Mouse (Mus musculus) midbrain, embryonic 11.5 days (tissue): ENCODE measurements around the gene Pkp2. TPM values are rescaled to one million over a fixed set of nuclear protein-coding genes. Genes with fewer than 3 reads are reported as not detected.
"Not testable (repeated sequence)": the region's sequence is repeated elsewhere in the genome, so short reads cannot be mapped to it uniquely, and the experiment has no call there.

Experiments used
- ATAC-seq: fragments of 200-750 bp; cut with Nextera tagmentation; 2 replicates; pipeline ENCODE4 v1.8.0; 2017; ENCODE audit warnings: moderate TSS enrichment, moderate library complexity; ENCODE audit not compliant: low FRiP score
- DNase-seq: peaks from one replicate; pipeline ENCODE4 v3.0.0; 2015; ENCODE audit warnings: low spot score; ENCODE audit errors: missing footprints
- H3K27ac ChIP-seq: fragments of 300-500 bp; sonication (generic); 2 replicates; pipeline ENCODE4 v1.5.1; 2014; ENCODE audit warnings: low read depth, low read length
- H3K27me3 ChIP-seq: fragments of 300-500 bp; sonication (generic); 2 replicates; pipeline ENCODE4 v1.6.1; 2014; ENCODE audit warnings: mild to moderate bottlenecking, low read length, moderate library complexity, mixed read lengths; ENCODE audit not compliant: control insufficient read depth, insufficient read depth
- H3K36me3 ChIP-seq: fragments of 300-500 bp; sonication (generic); 2 replicates; pipeline ENCODE4 v1.6.1; 2014; ENCODE audit warnings: mild to moderate bottlenecking, low read length, moderate library complexity, mixed read lengths; ENCODE audit not compliant: control insufficient read depth, insufficient read depth
- H3K4me1 ChIP-seq: fragments of 300-500 bp; sonication (generic); 2 replicates; pipeline ENCODE4 v1.6.1; 2014; ENCODE audit warnings: low read length; ENCODE audit not compliant: control insufficient read depth, insufficient read depth
- H3K4me2 ChIP-seq: fragments of 300-500 bp; sonication (generic); 2 replicates; pipeline ENCODE4 v1.6.1; 2014; ENCODE audit warnings: mild to moderate bottlenecking, moderate library complexity
- H3K4me3 ChIP-seq: fragments of 300-500 bp; sonication (generic); 2 replicates; pipeline ENCODE4 v1.5.1; 2014; ENCODE audit warnings: low read depth, low read length
- H3K9ac ChIP-seq: fragments of 300-500 bp; sonication (generic); 2 replicates; pipeline ENCODE4 v1.6.1; 2014; ENCODE audit warnings: low read length
- H3K9me3 ChIP-seq: fragments of 300-500 bp; sonication (generic); 2 replicates; pipeline ENCODE4 v1.6.1; 2016; ENCODE audit warnings: low read length; ENCODE audit not compliant: control insufficient read depth
- WGBS: fragments of 180-500 bp; shearing (Covaris S2); extraction: QIAGEN DNeasy Blood & Tissue Kit; methylation state at CpG from one replicate; pipeline ENCODE4 v1.1.7; 2014; 5-methylcytosine and 5-hydroxymethylcytosine counted together
- polyA plus RNA-seq: library from polyadenylated mRNA; unstranded; fragments of >200 nt; fragmentation: Nextera tagmentation; extraction: Ambion mirVana; gene quantifications from 2 replicates; pipeline ENCODE4 v1.2.1, GENCODE M21; 2014

Pkp2 gene
- polyA plus RNA-seq, 1 experiment from 2014 or later, result 5.5 TPM

DNA sequence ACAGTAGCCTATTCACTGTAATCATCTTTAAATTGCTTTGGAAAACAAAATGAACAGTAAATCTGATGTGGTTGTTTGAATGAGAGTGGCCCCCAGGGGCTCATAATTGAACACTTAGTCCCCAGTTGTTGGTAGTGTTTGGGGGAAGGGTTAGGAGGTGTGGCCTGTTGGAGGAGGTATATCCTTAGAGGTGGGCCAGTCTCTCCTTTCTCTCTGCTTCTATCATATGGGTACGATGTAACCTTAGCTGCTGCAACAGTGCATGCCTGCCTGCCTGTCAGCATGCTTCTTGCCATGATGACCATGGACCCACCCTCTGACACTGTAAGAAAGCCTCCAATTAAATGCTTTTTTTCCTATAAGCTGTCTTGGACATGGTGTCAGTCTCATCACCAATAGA is 9.5 kb downstream of the Pkp2 start:
- 62% methylated on average over 1 of the region's 1 CpGs for WGBS
- Histone ChIP-seq H3K9me3 (no peaks in the 10 kb centered on the region), H3K9ac (no peak overlapping the region), H3K27me3 (no peaks in the 10 kb centered on the region), H3K36me3 (no peaks in the 10 kb centered on the region), H3K4me3 (no peak overlapping the region), H3K27ac (no peak overlapping the region), H3K4me1 (peaks cover 2% of the 10 kb centered on the region; the same call in 1 of the 2 replicates), H3K4me2 (no peak overlapping the region)
- ATAC-seq, result no peak
- no peak for DNase-seq

- Histone ChIP-seq H3K36me3 (no peaks in the 10 kb centered on the region), H3K27me3 (no peaks in the 10 kb centered on the region), H3K27ac (no peak overlapping the region), H3K4me1 (peaks cover 2% of the 10 kb centered on the region; the same call in 1 of the 2 replicates), H3K9me3 (no peaks in the 10 kb centered on the region), H3K9ac (no peak overlapping the region), H3K4me3 (no peak overlapping the region), H3K4me2 (no peak overlapping the region)
- 27% methylated on average over 4 of the region's 4 CpGs for WGBS
- peak; percentile 85 for DNase-seq
- ATAC-seq, result peak; percentile 85
These were observed 11.4 kb downstream of the Pkp2 start for GRCm38 (mm10) chr16:16224506-16224924.

DNA sequence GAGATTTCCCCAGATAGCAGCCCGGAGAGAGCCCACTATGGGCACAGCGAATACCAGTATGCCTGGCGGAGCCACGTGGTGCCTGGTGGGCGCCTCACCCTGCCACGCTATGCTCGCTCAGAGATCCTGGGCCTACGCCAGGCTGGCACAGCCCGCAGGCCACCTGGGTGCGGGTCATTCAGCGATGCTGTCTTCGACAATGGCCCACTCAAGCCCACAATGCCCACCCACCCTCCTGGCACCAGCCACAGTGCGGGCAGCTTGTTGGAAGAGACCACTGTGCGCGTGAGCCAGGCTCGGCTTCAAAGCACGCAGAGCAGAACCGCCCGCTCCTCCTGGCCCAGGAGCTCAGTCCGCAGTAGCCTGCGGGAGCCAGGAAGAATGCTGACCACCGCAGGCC is 12.7 kb downstream of the Pkp2 start:
- WGBS, result 95% methylated on average over 22 of the region's 22 CpGs
- H3K36me3 ChIP-seq, result no peaks in the 10 kb centered on the region
- no peak overlapping the region for H3K27ac ChIP-seq
- DNase-seq (no peak), ATAC-seq (no peak)
- H3K4me1 ChIP-seq, result peaks cover 2% of the 10 kb centered on the region; the same call in 1 of the 2 replicates
- no peak overlapping the region for H3K9ac ChIP-seq
- no peaks in the 10 kb centered on the region for H3K27me3 ChIP-seq
- H3K4me2 ChIP-seq, result no peak overlapping the region
- no peak overlapping the region for H3K4me3 ChIP-seq
- H3K9me3 ChIP-seq, result no peaks in the 10 kb centered on the region

DNA sequence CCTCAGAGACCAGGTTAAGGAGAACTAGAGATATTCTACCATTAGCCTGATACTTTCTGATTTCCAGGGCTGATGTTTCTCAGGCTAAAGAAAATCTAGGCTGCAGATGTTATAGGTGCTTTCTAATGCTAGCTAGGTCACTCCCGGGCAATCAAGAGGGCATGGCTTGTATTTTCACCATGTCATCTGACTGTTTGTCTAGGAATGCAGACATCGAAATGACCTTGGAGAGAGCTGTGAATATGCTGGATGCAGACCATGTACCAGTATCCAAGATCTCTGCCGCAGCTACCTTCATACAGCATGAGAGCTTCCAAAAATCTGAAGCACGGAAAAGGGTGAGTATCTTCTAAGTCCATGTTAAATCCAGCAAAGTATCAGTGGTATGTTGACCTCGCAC is 17.3 kb downstream of the Pkp2 start:
- 97% methylated on average over 5 of the region's 5 CpGs for WGBS
- H3K27me3 ChIP-seq, result no peaks in the 10 kb centered on the region
- no peaks in the 10 kb centered on the region for H3K36me3 ChIP-seq
- no peak overlapping the region for H3K4me2 ChIP-seq
- H3K4me3 ChIP-seq, result no peak overlapping the region
- no peaks in the 10 kb centered on the region for H3K4me1 ChIP-seq
- no peaks in the 10 kb centered on the region for H3K9me3 ChIP-seq
- DNase-seq (no peak), ATAC-seq (no peak)
- H3K9ac ChIP-seq, result no peak overlapping the region
- H3K27ac ChIP-seq, result no peak overlapping the region

DNA sequence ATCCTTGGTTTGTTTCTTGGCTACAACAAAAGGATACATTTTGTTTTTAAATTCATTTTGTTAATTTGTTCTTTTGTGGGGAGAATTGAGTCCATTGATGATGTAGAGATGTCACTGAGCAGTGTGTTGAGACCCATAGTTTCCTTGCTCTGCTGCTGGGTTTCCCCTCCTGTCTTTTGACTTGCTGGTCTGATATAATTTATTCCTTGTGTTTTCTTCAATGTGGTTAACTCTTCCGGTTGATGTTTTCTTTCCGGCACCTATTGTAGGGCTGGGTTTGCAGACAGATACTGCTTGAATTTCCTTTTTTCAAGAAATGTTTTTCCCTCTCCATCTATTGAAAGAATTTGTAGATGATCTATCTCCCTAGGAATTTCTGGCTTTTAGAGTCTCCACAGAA is 20.8 kb downstream of the Pkp2 start:
- no peak for ATAC-seq
- H3K4me1 ChIP-seq, result no peaks in the 10 kb centered on the region
- WGBS, result 89% methylated on average over 2 of the region's 2 CpGs
- DNase-seq, result no peak
- H3K4me2 ChIP-seq, result no peak overlapping the region
- no peaks in the 10 kb centered on the region for H3K9me3 ChIP-seq
- H3K36me3 ChIP-seq, result no peaks in the 10 kb centered on the region
- H3K27ac ChIP-seq, result no peak overlapping the region
- no peak overlapping the region for H3K4me3 ChIP-seq
- H3K9ac ChIP-seq, result no peak overlapping the region
- no peaks in the 10 kb centered on the region for H3K27me3 ChIP-seq

DNA sequence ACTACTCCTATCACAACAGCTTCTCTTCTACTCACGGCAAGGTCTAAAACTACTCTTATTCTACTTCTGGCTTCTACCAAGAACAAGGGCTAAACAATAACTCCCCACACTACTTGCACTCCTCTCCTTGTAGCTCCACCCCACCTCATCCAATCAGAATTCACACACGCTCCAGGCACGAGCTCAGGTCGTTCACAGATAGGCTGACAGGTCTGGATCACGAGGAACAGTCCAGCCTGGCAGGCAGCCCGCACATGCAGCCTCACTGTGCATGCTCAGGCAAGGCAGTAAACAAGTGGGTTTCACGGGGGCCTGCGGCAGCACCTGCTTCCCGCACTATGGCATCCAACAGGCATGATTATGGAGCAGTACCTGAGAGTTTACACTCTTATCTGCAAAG is 23.6 kb downstream of the Pkp2 start:
- not testable (repeated sequence) for H3K4me1 ChIP-seq, H3K9me3 ChIP-seq, H3K36me3 ChIP-seq, H3K27me3 ChIP-seq, DNase-seq, H3K4me2 ChIP-seq, H3K9ac ChIP-seq, ATAC-seq, H3K27ac ChIP-seq, H3K4me3 ChIP-seq
- WGBS, result 95% methylated on average over 9 of the region's 9 CpGs

- Histone ChIP-seq H3K27me3 (no peaks in the 10 kb centered on the region), H3K4me1 (no peaks in the 10 kb centered on the region), H3K4me3 (no peak overlapping the region), H3K36me3 (no peaks in the 10 kb centered on the region), H3K4me2 (no peak overlapping the region), H3K9ac (no peak overlapping the region), H3K9me3 (no peaks in the 10 kb centered on the region), H3K27ac (no peak overlapping the region)
- 89% methylated on average over 2 of the region's 2 CpGs for WGBS
- ATAC-seq (no peak), DNase-seq (no peak)
These were observed 25.2 kb downstream of the Pkp2 start for GRCm38 (mm10) chr16:16238356-16238755.

DNA sequence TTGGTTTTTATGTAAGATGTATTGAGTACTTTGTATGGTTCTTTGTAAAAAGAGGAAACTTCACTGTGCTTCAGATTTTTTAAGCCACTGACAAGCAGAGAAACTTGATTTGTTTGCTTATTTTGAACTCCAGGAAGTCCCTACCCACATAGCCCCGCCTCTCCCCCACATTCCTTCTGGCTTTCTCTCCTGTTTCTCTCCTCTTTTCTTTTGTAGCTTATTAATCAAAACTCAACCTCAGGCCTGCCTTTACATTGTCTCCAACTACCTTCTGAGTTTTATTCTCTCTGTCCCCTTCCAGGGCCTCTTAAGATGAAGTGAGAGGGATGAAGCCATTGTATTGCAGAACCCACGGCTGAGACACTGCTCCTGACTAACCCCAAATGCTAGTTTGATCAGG is 31.6 kb downstream of the Pkp2 start:
- DNase-seq (no peak), ATAC-seq (no peak)
- no peaks in the 10 kb centered on the region for H3K36me3 ChIP-seq
- H3K9me3 ChIP-seq, result no peaks in the 10 kb centered on the region
- WGBS, result 62% methylated on average over 2 of the region's 2 CpGs
- no peak overlapping the region for H3K27ac ChIP-seq
- no peak overlapping the region for H3K4me3 ChIP-seq
- H3K4me1 ChIP-seq, result no peaks in the 10 kb centered on the region
- H3K27me3 ChIP-seq, result no peaks in the 10 kb centered on the region
- H3K4me2 ChIP-seq, result no peak overlapping the region
- no peak overlapping the region for H3K9ac ChIP-seq

DNA sequence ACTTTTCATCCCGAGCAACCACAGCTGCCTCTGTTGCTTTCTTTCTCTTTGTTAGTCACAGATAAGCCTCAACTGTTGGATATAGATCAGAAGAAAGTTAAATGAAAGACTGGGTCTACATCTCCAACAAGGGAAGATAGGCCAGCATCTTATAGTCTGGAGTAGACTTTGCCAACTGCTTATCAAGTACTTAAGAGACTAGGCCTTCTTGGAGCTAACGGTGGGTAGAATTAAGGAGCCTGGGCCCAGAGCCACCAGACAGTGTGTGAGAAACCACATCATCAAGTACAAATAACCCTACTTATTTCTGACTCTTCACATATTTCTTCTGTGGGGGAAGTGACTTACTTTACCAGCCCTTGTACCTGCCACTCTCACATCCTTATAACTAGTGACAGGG is 37.4 kb downstream of the Pkp2 start:
- H3K4me2 ChIP-seq, result no peak overlapping the region
- 78% methylated on average over 2 of the region's 2 CpGs for WGBS

More for the DNA sequence above, 37.4 kb downstream of the Pkp2 start:
- Histone ChIP-seq H3K36me3 (no peaks in the 10 kb centered on the region), H3K9ac (no peak overlapping the region), H3K27me3 (no peaks in the 10 kb centered on the region), H3K4me1 (no peaks in the 10 kb centered on the region; the same call in 1 of the 2 replicates), H3K9me3 (no peaks in the 10 kb centered on the region), H3K4me3 (no peak overlapping the region), H3K27ac (no peak overlapping the region)
- DNase-seq (no peak), ATAC-seq (no peak)
